Mouse (Mus musculus) cerebellum, postnatal 10 days (tissue): Measurements from ENCODE around the gene Gng11.

Experiments used
- DNase-seq, 2 experiments: peaks; one replicate each; pipeline ENCODE4 v3.0.0; 2021; ENCODE audit warnings: mixed read lengths in 2 of 2

The Gng11 gene

GRCm38 (mm10) chr6:4003890-4004306 lies at the start of gene Gng11:
TSS of gene Gng11 (plus strand) at chr6:4003904.
- DNase-seq, result peak; percentile 50 to 68

GRCm38 (mm10) chr6:3954969-3955368 lies 48.7 kb upstream of the Gng11 start:
- DNase-seq, result no peak

- DNase-seq, result peak; percentile 13 to 35
These were observed 35.8 kb upstream of the Gng11 start for GRCm38 (mm10) chr6:3967676-3968626.

DNA sequence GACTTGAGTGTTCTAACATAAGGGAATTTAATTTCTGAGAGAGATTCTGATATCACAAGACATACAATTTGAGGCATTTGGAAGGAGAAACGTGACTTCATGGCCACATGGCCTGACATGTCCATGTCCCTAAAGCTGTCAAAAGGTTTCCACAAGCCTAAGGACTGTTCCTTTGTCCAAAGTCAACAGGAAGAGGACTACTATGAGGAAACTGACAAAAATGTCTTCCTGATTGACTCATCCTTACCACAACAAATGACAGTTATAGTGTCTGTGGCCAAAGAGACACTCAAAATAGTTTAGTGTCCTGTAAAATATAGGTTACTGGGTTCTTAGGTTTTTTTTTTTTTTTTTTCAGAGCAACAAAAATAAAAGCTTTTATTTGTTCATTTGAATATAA lies 30.0 kb upstream of the Gng11 start:
- no peak for DNase-seq

DNA sequence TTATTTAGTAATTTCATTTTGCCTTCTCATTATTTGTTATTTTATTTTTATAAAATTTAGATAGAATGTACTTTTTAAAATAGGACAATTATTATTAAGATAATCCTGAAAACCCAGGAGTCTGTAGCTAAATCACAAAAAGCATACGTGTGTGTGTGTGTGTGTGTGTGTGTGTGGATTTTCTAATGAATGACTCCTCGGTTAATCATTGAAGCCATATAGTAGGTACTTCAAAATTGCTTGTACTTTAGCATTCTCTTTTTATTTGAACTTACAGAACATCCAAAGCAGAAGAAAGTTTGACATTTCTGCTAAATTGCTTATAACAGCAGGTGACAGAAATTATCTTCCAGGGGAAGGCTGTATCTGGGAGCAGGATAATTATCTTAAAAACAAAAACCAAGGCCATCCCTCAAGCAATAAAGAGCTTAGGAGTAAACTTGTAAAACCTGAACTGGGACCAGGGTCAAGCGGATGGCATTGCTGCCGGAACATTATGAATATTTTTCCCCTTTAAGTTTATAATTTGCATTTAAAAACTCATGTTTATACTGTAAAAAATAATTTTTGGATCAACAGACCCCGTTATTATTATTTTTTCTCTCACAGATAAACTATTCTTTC lies 20.9 kb upstream of the Gng11 start:
- no peak for DNase-seq

GRCm38 (mm10) chr6:3988750-3989149 lies 15.0 kb upstream of the Gng11 start, which contains the start of gene Tfpi2:
TSS of gene Tfpi2 (minus strand) at chr6:3988919.
- DNase-seq, result no peak

DNA sequence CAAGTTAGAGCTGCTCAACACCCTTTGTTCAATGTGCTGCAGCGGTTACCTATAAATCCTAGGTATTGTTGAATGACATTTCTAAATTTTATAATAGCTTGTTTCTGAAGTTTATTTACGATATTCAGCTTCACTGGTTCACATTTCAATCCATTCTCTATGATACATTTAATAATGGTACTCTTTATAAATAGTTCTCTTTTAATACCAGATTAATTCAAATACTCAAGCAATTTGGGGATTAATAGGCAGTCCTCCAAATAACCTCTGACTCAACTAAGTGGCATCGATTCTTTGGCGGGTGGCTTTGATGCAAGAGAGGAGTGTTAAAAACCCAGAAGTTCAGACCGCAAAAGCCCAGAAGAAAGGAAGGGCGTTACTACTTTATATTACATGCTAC lies 10.2 kb upstream of the Gng11 start, which contains the start of gene Gngt1:
Gngt1 (plus strand) TSS at position 301 of the 400 bp plus-strand sequence.
- DNase-seq, result no peak

GRCm38 (mm10) chr6:3998089-3998488 lies 5.6 kb upstream of the Gng11 start:
- DNase-seq, result no peak

- no peak for DNase-seq
These were observed 4.4 kb upstream of the Gng11 start for GRCm38 (mm10) chr6:3999296-3999695.

DNA sequence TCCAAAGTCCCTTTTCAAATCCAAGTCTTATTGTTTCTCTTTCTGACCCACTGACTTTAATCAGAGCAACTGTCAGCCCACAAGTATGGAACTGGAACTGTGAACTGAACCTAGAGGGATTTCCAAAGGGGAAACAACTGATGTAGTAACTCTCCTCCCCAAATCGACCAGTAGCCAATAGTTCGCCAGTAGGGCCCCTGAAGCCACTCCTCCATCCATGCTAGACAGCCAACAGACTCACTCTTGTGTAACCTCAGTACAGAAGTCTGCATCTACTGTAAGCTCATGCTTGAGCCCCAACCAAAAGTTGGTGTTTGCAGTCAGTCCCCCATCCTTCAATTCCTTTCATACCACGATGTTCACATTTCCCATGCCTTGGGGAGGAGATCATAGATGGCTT lies 3.0 kb upstream of the Gng11 start:
- DNase-seq, result no peak

GRCm38 (mm10) chr6:4003445-4003844 lies 259 bp upstream of the Gng11 start:
- no peak for DNase-seq

DNA sequence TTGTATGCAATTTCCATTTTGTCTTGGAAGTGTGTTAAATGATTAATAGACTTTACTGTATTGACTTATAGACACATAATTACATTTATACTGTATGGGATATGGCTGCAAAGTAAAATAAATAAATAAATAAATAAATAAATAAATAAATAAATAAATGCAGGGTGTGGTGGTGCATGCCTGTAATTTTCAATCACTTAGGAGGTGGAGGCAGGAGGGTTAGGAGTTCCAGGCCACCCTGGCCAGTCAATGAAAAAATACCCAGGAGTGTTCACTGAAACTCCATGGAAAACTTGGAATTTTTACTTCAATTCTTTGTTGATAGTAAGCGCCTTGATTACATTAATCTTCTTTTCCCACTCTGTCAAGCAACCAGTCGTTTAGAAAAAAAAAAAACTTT lies 1.1 kb downstream of the Gng11 start:
- DNase-seq, result no peak

DNA sequence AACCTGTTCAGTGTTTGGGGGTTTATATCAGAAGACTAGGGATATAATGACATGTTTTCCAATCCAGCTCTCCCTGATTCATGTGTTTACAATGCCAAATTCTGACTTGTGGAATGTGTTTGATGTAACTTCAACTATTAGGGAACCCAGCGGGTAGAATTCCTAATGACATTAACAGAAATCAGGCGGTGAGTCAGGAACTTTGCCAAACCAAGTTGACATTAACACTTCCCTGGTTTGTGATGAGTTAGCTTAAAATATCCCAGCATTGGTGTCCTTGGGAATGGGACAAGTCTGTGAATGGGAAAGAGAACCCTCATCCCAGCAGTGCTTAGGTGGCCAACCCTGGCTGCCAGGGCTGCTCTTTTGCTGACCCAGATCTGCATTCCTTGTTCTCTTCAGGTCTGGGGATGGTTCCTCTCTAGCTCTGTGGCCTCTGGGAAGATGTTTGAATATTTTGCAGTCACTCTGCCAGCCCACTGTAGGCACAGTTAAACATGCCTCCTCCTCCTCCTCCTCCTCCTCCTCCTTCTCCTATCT lies 4.9 kb downstream of the Gng11 start:
- no peak for DNase-seq

GRCm38 (mm10) chr6:4009548-4009947 lies 5.8 kb downstream of the Gng11 start:
- DNase-seq, result no peak

DNA sequence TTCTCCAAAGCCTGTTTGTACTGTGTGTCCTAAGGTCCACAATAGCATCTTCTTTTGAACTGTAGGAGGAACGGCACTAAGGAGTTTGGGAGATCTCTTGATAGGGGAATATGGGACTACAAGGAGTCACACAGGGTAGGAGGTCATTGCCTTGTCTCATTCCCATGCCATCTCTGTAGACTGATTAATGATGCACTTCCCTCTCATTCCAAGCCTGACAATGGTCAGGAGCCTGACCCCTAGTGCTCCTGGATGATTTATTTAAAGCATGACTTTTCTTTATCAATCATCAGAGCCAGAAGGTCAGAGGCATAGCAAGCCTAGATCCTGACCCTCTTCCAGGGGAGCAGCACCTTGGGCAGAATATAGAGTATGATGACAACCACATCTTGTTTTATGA lies 18.9 kb downstream of the Gng11 start:
- DNase-seq, result no peak

DNA sequence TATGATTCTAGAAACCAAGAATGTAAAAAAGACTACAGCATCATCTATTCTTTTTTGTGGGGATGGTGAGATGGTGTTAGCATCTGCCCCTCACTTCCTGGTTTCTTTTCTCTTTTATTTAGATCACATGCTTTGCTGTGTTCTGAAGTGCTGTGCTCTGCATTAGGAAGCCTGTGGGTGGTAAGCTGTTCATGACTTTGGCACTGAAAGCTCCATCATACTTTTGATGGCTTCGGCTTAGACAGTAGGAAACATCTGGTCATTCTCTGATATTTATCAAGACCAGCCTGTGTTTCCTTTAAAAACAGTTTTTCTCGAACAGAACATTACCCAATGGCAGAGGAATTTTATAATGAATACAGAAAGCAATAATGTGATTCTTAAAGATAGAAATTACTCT lies 22.7 kb downstream of the Gng11 start:
- no peak for DNase-seq

DNA sequence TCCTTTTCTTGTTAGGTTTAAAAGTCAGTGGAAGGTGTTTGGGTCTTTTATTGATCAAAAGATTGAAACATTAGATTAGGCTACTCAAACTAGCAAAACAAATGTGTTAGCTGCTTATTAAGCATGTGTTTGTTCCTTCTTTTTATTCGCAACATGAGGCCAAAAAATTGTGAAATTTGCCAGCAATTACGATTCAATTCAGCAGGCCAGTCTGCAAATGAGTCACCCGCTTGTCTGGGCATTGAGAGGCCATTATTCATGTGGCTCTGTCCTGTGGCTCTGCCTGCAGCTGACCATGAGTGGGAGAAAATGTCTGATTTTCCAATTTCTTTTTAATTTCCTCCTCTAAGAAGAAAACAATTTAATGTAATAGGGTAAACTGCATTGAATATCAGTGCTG lies 27.3 kb downstream of the Gng11 start:
- DNase-seq, result peak in 1 of 2 experiments; percentile 1

GRCm38 (mm10) chr6:4041821-4042220 lies 38.1 kb downstream of the Gng11 start:
- no peak for DNase-seq

- no peak for DNase-seq
These were observed 43.5 kb downstream of the Gng11 start for GRCm38 (mm10) chr6:4047200-4047599.

DNA sequence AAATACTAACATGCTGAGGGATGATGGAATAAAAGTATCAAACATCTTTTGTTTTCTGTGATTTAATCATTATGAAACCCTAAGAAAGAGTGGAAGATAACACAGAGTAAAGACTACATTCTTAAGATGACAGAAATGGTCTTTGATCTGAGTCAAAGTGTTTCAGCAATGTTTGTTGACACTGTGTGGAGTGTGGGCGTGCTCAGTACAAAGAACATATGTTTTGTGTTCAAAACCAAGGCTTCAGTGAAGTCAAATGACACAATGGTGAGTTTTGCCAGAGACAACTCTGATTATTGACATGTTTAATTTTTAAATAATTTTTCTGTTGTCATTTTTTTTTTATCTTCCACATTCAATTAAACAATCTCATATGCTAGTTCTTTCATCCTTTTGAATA lies 49.1 kb downstream of the Gng11 start:
- no peak for DNase-seq

- no peak for DNase-seq
These were observed 50.7 kb downstream of the Gng11 start for GRCm38 (mm10) chr6:4054387-4054786.
